Mouse (Mus musculus) thymus, postnatal 14 days (tissue): ENCODE data around the gene Ccdc90b.

Experiments
- DNase-seq: peaks from one replicate; pipeline ENCODE4 v3.0.0; 2021

The Ccdc90b gene

GRCm38 (mm10) chr7:92560986-92561876 lies at the start of gene Ccdc90b:
Gene Ccdc90b (plus strand): TSS chr7:92561149.
- peak; percentile 83 for DNase-seq

GRCm38 (mm10) chr7:92520397-92520796 lies 40.6 kb upstream of the Ccdc90b start:
- no peak for DNase-seq

- DNase-seq: peak; percentile 15
Observed at GRCm38 (mm10) chr7:92520820-92521219, 40.1 kb upstream of the Ccdc90b start.

GRCm38 (mm10) chr7:92529245-92529644 lies 31.7 kb upstream of the Ccdc90b start:
- no peak for DNase-seq

GRCm38 (mm10) chr7:92532351-92533036 lies 28.5 kb upstream of the Ccdc90b start:
- no peak for DNase-seq

- DNase-seq: no peak
Observed at GRCm38 (mm10) chr7:92546763-92547162, 14.2 kb upstream of the Ccdc90b start.

GRCm38 (mm10) chr7:92550248-92550989 lies 10.5 kb upstream of the Ccdc90b start:
- DNase-seq: no peak

GRCm38 (mm10) chr7:92550990-92551392 lies 10.0 kb upstream of the Ccdc90b start:
- peak; percentile 29 for DNase-seq

- DNase-seq: no peak
Observed at GRCm38 (mm10) chr7:92558744-92559143, 2.2 kb upstream of the Ccdc90b start.

GRCm38 (mm10) chr7:92566775-92567174 lies 5.8 kb downstream of the Ccdc90b start:
- no peak for DNase-seq

- DNase-seq: no peak
Observed at GRCm38 (mm10) chr7:92580491-92581207, 19.7 kb downstream of the Ccdc90b start.

- no peak for DNase-seq
Observed at GRCm38 (mm10) chr7:92583567-92583966, 22.6 kb downstream of the Ccdc90b start.

GRCm38 (mm10) chr7:92589986-92590385 lies 29.0 kb downstream of the Ccdc90b start:
- DNase-seq: no peak

GRCm38 (mm10) chr7:92590842-92591241 lies 29.9 kb downstream of the Ccdc90b start:
- DNase-seq: no peak

- no peak for DNase-seq
Observed at GRCm38 (mm10) chr7:92604961-92605360, 44.0 kb downstream of the Ccdc90b start.

- DNase-seq: no peak
Observed at GRCm38 (mm10) chr7:92610830-92611229, 49.9 kb downstream of the Ccdc90b start.

GRCm38 (mm10) chr7:92624488-92624887 lies 63.5 kb downstream of the Ccdc90b start:
- DNase-seq: peak; percentile 40

GRCm38 (mm10) chr7:92630167-92630566 lies 69.2 kb downstream of the Ccdc90b start:
- peak; percentile 25 for DNase-seq
